Mouse (Mus musculus): Measurements from ENCODE around the gene Tbc1d8.

Gene Tbc1d8

GRCm38 (mm10) chr1:39361754-39362514 is 116.6 kb downstream of the Tbc1d8 start:
- peak in 1 of 2 experiments; percentile 33 for DNase-seq

GRCm38 (mm10) chr1:39349427-39349826 is 129.1 kb downstream of the Tbc1d8 start:
- no peak for DNase-seq

GRCm38 (mm10) chr1:39349001-39349400 is 129.6 kb downstream of the Tbc1d8 start:
- DNase-seq: peak; percentile 64 to 65

- DNase-seq: no peak
Measured at GRCm38 (mm10) chr1:39344981-39345600, 133.5 kb downstream of the Tbc1d8 start.

DNA sequence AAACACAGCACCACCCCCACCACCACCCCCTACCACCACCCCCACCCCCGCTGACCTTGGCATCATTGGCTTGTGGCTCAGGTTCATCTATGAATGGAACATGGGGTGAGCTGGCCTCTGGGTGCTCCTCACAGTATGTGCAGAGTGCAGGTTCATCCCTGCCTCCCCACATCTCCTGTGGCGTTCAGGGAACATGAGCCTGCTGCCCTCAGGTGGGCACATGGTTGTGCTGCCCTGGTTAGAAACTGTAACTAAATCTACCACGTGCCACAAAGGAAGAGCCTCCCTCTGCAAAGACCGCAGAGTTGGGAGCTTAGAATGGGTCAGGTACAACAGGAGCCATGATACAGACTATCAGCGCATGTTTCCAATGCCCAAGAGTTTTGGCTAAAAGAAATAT is 135.3 kb downstream of the Tbc1d8 start:
- no peak for DNase-seq

GRCm38 (mm10) chr1:39341807-39342206 is 136.7 kb downstream of the Tbc1d8 start:
- no peak for DNase-seq

DNA sequence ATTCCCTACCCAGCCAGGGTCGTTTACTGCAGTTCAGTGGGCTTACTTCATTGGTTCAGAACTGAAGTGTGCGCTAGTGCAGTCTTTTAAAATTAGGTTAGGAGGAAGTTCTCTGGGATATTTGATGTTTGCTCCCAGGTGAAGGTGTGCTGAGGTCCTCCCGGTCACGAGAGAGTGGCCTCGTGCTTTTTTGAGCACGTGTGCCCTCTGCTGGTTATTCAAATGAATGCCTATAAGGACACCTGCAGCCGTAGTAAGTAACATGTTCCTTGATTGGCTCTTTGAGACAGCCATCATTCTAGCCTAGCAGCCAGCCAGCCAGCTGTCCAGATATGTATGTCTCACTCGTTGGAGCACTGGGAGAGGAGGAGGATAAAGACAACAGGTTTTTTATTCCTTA is 137.9 kb downstream of the Tbc1d8 start:
- peak; percentile 60 to 68 for DNase-seq

- DNase-seq: no peak
Measured at GRCm38 (mm10) chr1:39340156-39340555, 138.4 kb downstream of the Tbc1d8 start.

- DNase-seq: no peak
Measured at GRCm38 (mm10) chr1:39339455-39339854, 139.1 kb downstream of the Tbc1d8 start.

DNA sequence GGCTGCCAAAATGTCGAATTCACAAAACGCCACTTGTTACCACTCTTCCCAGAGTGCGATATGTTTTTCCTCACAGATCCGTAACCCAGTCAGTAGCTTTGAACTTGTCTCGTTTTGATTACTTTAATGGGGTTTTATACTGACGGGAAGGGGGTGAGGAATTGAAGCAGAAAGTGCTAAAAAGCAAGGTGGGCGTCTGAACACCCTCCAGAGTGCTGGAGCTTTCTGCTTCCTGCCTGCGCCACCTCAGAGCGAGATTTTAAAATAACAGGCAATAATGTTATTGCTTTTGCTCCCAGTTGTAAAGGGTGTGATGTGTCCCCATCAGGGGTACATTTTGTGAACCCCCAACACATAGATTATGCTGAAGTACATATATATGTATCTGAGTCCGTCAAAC is 139.7 kb downstream of the Tbc1d8 start:
- DNase-seq: no peak

GRCm38 (mm10) chr1:39336788-39337187 is 141.8 kb downstream of the Tbc1d8 start:
- DNase-seq: peak in 1 of 2 experiments; percentile 9

DNA sequence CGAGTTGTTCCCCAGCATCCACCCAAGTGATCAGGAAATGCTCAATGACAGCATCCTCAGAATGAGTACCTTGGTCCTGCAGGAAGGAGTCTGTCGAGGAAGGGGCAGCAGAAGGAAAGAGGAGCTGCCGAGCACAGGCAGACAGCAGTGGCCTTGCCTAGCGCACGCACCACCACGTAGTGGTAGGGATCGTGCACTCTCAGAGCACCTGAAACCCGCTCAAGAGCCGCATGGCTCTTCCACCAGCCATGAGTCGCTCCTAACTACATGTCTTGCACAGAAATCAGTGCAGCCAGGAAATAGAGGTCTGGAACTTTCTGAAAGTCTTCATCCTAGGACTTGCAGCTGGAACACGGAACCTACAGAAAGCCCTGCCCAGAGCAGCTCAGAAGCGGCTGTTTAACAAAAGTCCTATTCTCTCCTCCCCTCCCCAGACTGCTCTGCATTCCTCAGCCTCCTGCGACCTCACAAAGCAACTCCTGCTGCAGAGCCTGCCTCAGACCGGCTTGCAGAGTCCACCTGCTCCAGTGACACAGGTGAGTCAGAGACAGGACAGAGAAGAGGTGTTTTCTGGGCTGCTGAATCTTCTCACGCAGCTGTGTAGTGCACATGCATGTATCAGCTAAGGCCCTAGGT is 142.9 kb downstream of the Tbc1d8 start:
- no peak for DNase-seq

- no peak for DNase-seq
Measured at GRCm38 (mm10) chr1:39332456-39332855, 146.1 kb downstream of the Tbc1d8 start.

- no peak for DNase-seq
Measured at GRCm38 (mm10) chr1:39330857-39331594, 147.5 kb downstream of the Tbc1d8 start.

DNA sequence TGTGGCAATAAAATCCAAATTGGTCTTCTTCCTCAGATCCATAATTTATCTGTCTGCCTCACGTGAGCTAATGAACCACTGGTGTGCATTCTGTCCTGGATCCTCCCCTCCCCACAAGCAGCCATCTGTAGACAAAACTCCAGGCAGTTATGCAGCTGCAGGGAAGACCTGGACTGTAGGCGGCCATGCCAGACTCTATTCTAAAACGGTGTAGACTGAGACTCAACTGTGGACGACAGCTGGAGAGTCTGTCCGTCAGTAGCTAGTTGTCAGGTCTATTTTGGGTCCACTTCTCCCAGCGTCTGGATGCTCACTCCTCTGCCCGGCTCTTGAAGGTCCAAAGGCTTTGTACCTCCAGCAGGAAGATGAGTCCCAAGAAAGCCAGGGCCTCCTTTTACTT is 151.0 kb downstream of the Tbc1d8 start:
- DNase-seq: no peak

- DNase-seq: no peak
Measured at GRCm38 (mm10) chr1:39325228-39325627, 153.3 kb downstream of the Tbc1d8 start.

DNA sequence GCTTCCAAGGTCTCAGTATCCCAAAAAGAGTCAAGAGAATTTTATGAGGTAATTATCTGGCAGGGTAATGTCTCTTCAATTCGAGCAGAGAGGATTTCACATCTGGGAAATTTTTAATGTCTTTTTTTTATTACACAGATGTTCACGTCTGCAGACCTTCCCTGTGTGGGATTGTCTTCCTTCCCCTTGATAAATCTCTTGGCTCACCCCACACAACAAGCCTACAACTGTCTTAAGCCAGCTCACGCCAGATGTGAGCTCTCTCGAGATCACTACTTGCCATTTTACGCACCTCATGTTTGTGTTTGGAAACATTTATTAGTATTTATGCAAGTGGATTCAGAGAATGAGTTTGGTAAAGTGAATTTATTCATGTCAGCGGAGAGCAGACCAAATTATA is 156.6 kb downstream of the Tbc1d8 start:
- no peak for DNase-seq

Measured in cerebellum, postnatal 36 days (tissue).